Comparison of ENCODE assay signal across 9 mouse cellular contexts in genomic region chr6:136543164-136543563, GRCm38 (mm10). TPM values are rescaled to one million over a fixed set of nuclear protein-coding genes. Genes with fewer than 3 reads are reported as not detected.
DNase-seq lines count a peak whose midpoint lies in the region; ATAC-seq lines count a peak whose summit lies in the region.
"Had no signal": no experiment of that assay in that cellular context is flagged by ENCODE, and none has a peak within 500 bp of the region (broad histone marks: within the 10 kb centered on the region; RNA-seq: fewer than 3 reads in every experiment).

No protein-coding gene starts in this region.

- DNase-seq in left cerebral cortex, postnatal 10 days (ENCODE audit: extremely low spot score in 1 of 2, low spot score in 2 of 2) = peak; percentile 61 to 64
- DNase-seq in left cerebral cortex, adult 11 months (ENCODE audit: low spot score) = no peak
- DNase-seq in cerebellum, postnatal 10 days = peak; percentile 71 to 79
- peak; percentile 25 to 40 for DNase-seq in frontal cortex, postnatal 14 days (ENCODE audit: low spot score in 2 of 2)
- peak; percentile 76 for DNase-seq in hindbrain, embryonic 14.5 days (ENCODE audit: low spot score)
- peak; percentile 76 for DNase-seq in midbrain, embryonic 10.5 days (ENCODE audit: low spot score)
- no peak for DNase-seq in c-Kit-positive CD71-positive TER-119-positive erythroid progenitor cells, embryonic 14.5 days (ENCODE audit: low spot score)

- H3K36me3 ChIP-seq in hindbrain, embryonic 14.5 days (replicated peaks; ENCODE audit: control insufficient read depth, insufficient read depth) = peaks cover 16% of the 10 kb centered on the region; the same call in 1 of the 2 replicates
- H3K36me3 ChIP-seq in limb, embryonic 13.5 days = peaks cover 24% of the 10 kb centered on the region
- H3K36me3 ChIP-seq in midbrain, embryonic 10.5 days = peaks cover 28% of the 10 kb centered on the region

- 0 out of 2 replicates have a peak overlapping the region, but pooled peaks have one; percentile 41 for H3K9ac ChIP-seq in hindbrain, embryonic 14.5 days
- H3K9ac ChIP-seq in limb, embryonic 13.5 days = no peak overlapping the region

- 9% methylated on average over 6 of the region's 6 CpGs for WGBS in hindbrain, embryonic 14.5 days
- 8% methylated on average over 6 of the region's 6 CpGs for WGBS in limb, embryonic 13.5 days
- 23% methylated on average over 6 of the region's 6 CpGs for WGBS in midbrain, embryonic 10.5 days

- intact Hi-C loops in left cerebral cortex, postnatal 10 days (cut with DNase I) = no loop called here

- peak overlapping the region; percentile 72 for H3K27ac ChIP-seq in hindbrain, embryonic 14.5 days
- H3K27ac ChIP-seq in limb, embryonic 13.5 days = peak overlapping the region; percentile 62; the same call in 1 of the 2 replicates
- peak overlapping the region; percentile 69 for H3K27ac ChIP-seq in midbrain, embryonic 10.5 days (replicated peaks)

- peaks cover 51% of the 10 kb centered on the region for H3K4me1 ChIP-seq in hindbrain, embryonic 14.5 days (replicated peaks; ENCODE audit: control insufficient read depth, insufficient read depth, low read length)
- H3K4me1 ChIP-seq in limb, embryonic 13.5 days = peaks cover 25% of the 10 kb centered on the region
- H3K4me1 ChIP-seq in midbrain, embryonic 10.5 days = peaks cover 60% of the 10 kb centered on the region

- no peaks in the 10 kb centered on the region for H3K27me3 ChIP-seq in hindbrain, embryonic 14.5 days (ENCODE audit: control insufficient read depth, insufficient read depth, low read length)
- H3K27me3 ChIP-seq in limb, embryonic 13.5 days = no peaks in the 10 kb centered on the region
- H3K27me3 ChIP-seq in midbrain, embryonic 10.5 days (ENCODE audit: low read depth, poor library complexity, severe bottlenecking) = no peaks in the 10 kb centered on the region
- H3K27me3 ChIP-seq: Patski had no signal

- H3K4me3 ChIP-seq in hindbrain, embryonic 14.5 days (replicated peaks; ENCODE audit: low read length) = no peak overlapping the region
- H3K4me3 ChIP-seq in limb, embryonic 13.5 days = no peak overlapping the region
- peak overlapping the region; percentile 1; the same call in 1 of the 2 replicates for H3K4me3 ChIP-seq in midbrain, embryonic 10.5 days

- no peaks in the 10 kb centered on the region for H3K9me3 ChIP-seq in hindbrain, embryonic 14.5 days (ENCODE audit: control insufficient read depth, low read length)
- H3K9me3 ChIP-seq in limb, embryonic 13.5 days = peaks cover 6% of the 10 kb centered on the region; the same call in 1 of the 2 replicates
- no peaks in the 10 kb centered on the region; the same call in 1 of the 2 replicates for H3K9me3 ChIP-seq in midbrain, embryonic 10.5 days (replicated peaks)

- H3K4me2 ChIP-seq in hindbrain, embryonic 14.5 days (replicated peaks) = peak overlapping the region; percentile 39
- H3K4me2 ChIP-seq in limb, embryonic 13.5 days (replicated peaks) = peak overlapping the region; percentile 30

- peak; percentile 80 for ATAC-seq in hindbrain, embryonic 14.5 days (ENCODE audit: low FRiP score)
- ATAC-seq in limb, embryonic 13.5 days (ENCODE audit: low FRiP score, low read depth) = peak; percentile 80
- ATAC-seq: Patski had no signal

RNA-seq across cellular contexts. Expression of gene Atf7ip, which starts 37.2 kb away (rescaled TPM):
- 100 to 1,000 TPM; 119 to 135 TPM for total RNA-seq in left cerebral cortex, postnatal 10 days (2021)
- polyA plus RNA-seq in hindbrain, embryonic 14.5 days (2014; fragmentation: Nextera tagmentation; extraction: Ambion mirVana) = 42.8 and 49.7 TPM in 2 replicates
- 40.4 and 42.2 TPM in 2 replicates for polyA plus RNA-seq in limb, embryonic 13.5 days (2015; fragmentation: Nextera tagmentation; extraction: Ambion mirVana)
- polyA plus RNA-seq in midbrain, embryonic 10.5 days (2016; fragmentation: Nextera tagmentation; extraction: Ambion mirVana) = 37.4 and 45.7 TPM in 2 replicates

Comparison
In these comparisons a context has a peak if more than half of its experiments do, and no peak if none do; other contexts are left out.
1. DNase-seq: peak in left cerebral cortex, postnatal 10 days (2 of 2), cerebellum, postnatal 10 days (2 of 2), frontal cortex, postnatal 14 days (2 of 2), hindbrain, embryonic 14.5 days (single experiment) and midbrain, embryonic 10.5 days (single experiment); none in left cerebral cortex, adult 11 months (single experiment) and c-Kit-positive CD71-positive TER-119-positive erythroid progenitor cells, embryonic 14.5 days (single experiment).
2. Peak in every context shown above with its lines, with median percentiles within 50 percentile points of each other: H3K27ac ChIP-seq.